Mouse (Mus musculus): ENCODE measurements around the gene Nme4. TPM values are rescaled to one million over a fixed set of nuclear protein-coding genes. Genes with fewer than 3 reads are reported as not detected.

Gene Nme4
- polyA plus RNA-seq, 1 experiment: 11.5 TPM

DNA sequence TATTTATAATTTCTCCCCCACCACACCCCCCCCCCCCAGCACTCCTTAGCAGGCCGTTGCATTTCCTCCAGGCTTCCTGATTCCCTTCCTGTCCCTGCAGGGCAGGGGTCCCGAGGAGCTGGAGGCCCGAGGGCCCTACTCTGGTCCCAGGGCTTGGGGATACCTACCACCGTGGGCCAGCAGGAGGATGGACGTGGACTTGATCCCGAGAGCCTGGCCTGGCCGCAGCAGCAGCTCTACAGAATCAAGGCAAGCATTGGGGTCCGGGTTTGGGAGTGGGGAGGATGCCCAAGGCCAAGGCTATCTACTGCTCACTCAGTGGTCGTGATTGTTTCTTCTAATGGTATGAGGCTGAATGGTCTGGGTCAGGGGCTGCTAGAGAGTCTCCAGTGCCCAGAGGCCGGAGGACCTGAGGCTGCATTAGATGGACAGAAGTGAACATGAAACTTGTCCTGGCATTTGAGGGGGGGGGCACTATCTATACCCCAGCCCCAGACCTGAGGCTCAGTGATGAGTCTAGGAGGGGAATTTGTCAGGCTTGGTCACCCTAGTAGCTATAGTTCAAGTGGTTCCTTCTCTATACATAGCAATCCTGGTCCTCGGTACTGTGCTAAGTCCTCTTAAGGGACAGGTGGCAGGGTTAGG, 41.8 kb upstream of the Nme4 start:
- no peaks in the 10 kb centered on the region for H3K36me3 ChIP-seq (ENCODE audit: control insufficient read depth, insufficient read depth, low read length)
- no peaks in the 10 kb centered on the region for H3K27me3 ChIP-seq (ENCODE audit: control insufficient read depth, insufficient read depth, low read length)
- peaks cover 6% of the 10 kb centered on the region; the same call in 1 of the 2 replicates for H3K4me1 ChIP-seq (ENCODE audit: control insufficient read depth, insufficient read depth, insufficient read length, low read length)
- WGBS: 84% methylated on average over 11 of the region's 11 CpGs
- TF ChIP-seq CTCF (IDR thresholded peaks at IDR 0.05; ENCODE audit: extremely low read depth, insufficient read length, insufficient replicate concordance, low read depth, low read length) (no peak), POLR2A (IDR thresholded peaks at IDR 0.05; ENCODE audit: low read depth, low read length) (no peak)
- H3K4me3 ChIP-seq (ENCODE audit: low read depth, low read length): no peak overlapping the region
- no peak overlapping the region for H3K27ac ChIP-seq (ENCODE audit: insufficient read depth, low read depth, low read length)

DNA sequence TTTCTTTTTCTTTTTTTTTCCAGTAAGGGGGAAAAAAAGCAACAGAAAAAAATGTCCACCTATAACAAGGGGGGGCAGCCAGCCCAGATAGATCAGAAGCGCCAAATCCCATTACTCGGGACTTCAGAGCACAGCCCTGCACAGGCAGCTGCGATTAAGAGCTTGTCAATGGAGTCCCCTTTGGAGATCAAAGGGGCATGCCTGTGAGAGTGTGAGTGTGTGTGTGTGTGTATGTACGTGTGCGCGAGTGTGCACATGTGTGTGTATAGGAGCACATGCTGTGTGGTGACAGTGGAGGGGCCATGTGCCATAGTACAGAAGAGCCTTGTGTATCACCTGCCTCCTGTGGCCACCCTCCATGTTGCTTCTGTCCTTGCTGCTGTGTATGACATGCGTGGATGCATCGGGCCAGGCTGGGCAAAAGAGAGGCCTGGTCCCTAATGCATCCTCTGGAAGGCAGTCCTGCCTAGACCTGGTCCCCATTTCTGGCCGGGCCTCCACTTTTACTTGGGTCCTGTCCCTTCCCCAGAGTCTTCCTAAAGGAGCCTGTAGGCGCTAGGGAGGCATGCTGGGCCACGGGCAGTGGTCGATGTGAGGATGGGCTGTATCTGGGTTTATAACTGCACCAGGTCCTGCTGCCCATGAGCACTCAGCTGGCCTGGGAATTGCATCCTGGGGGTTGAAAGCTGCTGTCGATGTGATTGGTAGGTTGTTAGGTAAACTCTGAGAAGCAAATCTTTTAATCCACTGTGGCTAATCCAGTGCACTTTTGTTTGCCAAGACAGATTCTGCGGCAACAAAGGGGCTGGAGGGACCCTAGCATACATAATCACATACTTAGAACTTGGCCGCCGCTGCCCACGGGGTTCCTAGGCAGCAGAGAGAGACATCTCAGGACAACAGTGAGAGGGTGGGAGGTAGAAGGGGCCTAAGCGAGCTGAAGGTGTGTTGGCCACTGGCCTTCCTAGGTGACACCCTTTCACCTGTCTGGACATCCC, 36.8 kb upstream of the Nme4 start:
- Histone ChIP-seq H3K27ac (ENCODE audit: insufficient read depth, low read depth, low read length) (no peak overlapping the region), H3K36me3 (ENCODE audit: control insufficient read depth, insufficient read depth, low read length) (peaks cover 19% of the 10 kb centered on the region; the same call in 1 of the 2 replicates), H3K4me3 (ENCODE audit: low read depth, low read length) (no peak overlapping the region), H3K4me1 (ENCODE audit: control insufficient read depth, insufficient read depth, insufficient read length, low read length) (peaks cover 2% of the 10 kb centered on the region; the same call in 1 of the 2 replicates), H3K27me3 (ENCODE audit: control insufficient read depth, insufficient read depth, low read length) (no peaks in the 10 kb centered on the region)
- WGBS: 89% methylated on average over 18 of the region's 18 CpGs
- TF ChIP-seq POLR2A (IDR thresholded peaks at IDR 0.05; ENCODE audit: low read depth, low read length) (no peak), CTCF (IDR thresholded peaks at IDR 0.05; ENCODE audit: extremely low read depth, insufficient read length, insufficient replicate concordance, low read depth, low read length) (no peak)

DNA sequence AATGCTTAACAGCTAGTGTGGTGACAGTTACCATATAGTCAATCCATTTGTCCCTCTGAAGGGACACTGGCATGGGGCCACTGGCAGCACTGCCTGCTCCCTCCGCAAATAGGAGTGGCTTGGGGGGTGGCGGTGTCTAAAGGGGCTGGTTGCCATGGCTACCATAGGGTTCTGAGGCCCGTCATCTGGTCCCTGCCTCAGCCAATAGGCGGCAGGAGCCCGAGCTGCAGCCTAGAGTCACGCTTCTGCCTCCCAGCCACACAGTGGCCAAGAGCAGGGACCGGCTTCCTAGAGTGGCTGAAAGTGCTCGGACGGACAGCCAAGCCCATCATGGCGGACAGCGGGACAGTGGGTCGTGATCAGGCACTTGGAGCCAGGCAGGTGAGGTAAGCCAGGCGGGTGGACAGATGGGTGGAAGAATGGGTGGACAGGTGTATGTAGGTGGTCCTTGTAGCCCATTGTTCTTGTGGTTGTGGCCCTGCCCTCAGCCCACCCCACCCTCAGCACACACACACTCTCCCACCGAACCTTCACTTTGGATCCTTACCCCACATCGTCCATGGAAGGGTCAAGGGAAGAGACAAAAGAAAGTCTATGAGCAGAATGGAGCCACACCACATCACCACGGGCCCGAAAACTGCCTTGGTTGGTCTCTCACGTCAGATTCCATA, 35.8 kb upstream of the Nme4 start:
- Histone ChIP-seq H3K27ac (ENCODE audit: insufficient read depth, low read depth, low read length) (no peak overlapping the region), H3K36me3 (ENCODE audit: control insufficient read depth, insufficient read depth, low read length) (peaks cover 25% of the 10 kb centered on the region), H3K27me3 (ENCODE audit: control insufficient read depth, insufficient read depth, low read length) (no peaks in the 10 kb centered on the region), H3K4me1 (ENCODE audit: control insufficient read depth, insufficient read depth, insufficient read length, low read length) (peaks cover 2% of the 10 kb centered on the region; the same call in 1 of the 2 replicates), H3K4me3 (ENCODE audit: low read depth, low read length) (no peak overlapping the region)
- no peak for TF ChIP-seq CTCF (IDR thresholded peaks at IDR 0.05; ENCODE audit: extremely low read depth, insufficient read length, insufficient replicate concordance, low read depth, low read length)
- TF ChIP-seq POLR2A (IDR thresholded peaks at IDR 0.05; ENCODE audit: low read depth, low read length): no peak
- WGBS: 92% methylated on average over 18 of the region's 18 CpGs

DNA sequence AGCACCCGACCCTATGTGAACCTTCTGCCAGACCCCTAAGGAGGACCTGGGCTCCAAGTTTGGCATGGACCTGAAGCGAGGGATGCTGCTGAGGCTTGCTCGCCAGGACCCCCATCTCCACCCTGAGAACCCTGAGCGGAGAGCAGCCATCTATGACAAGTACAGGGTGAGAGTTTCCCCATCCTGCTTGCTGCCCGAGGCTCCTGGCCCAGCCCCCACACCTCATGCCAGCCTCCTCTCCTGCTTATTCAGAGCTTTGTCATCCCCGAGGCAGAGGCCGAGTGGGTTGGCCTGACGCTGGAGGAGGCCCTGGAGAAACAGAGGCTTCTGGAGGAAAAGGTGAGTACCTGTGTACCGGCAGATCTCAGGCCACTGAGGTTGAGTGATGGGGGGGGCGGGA, 29.8 kb upstream of the Nme4 start:
- H3K27ac ChIP-seq (ENCODE audit: insufficient read depth, low read depth, low read length): no peak overlapping the region
- 92% methylated on average over 10 of the region's 10 CpGs for WGBS
- H3K27me3 ChIP-seq (ENCODE audit: control insufficient read depth, insufficient read depth, low read length): no peaks in the 10 kb centered on the region
- TF ChIP-seq POLR2A (IDR thresholded peaks at IDR 0.05; ENCODE audit: low read depth, low read length) (no peak), CTCF (IDR thresholded peaks at IDR 0.05; ENCODE audit: extremely low read depth, insufficient read length, insufficient replicate concordance, low read depth, low read length) (no peak)
- H3K36me3 ChIP-seq (ENCODE audit: control insufficient read depth, insufficient read depth, low read length): peaks cover 36% of the 10 kb centered on the region
- H3K4me3 ChIP-seq (ENCODE audit: low read depth, low read length): no peak overlapping the region
- peaks cover 9% of the 10 kb centered on the region for H3K4me1 ChIP-seq (ENCODE audit: control insufficient read depth, insufficient read depth, insufficient read length, low read length)

DNA sequence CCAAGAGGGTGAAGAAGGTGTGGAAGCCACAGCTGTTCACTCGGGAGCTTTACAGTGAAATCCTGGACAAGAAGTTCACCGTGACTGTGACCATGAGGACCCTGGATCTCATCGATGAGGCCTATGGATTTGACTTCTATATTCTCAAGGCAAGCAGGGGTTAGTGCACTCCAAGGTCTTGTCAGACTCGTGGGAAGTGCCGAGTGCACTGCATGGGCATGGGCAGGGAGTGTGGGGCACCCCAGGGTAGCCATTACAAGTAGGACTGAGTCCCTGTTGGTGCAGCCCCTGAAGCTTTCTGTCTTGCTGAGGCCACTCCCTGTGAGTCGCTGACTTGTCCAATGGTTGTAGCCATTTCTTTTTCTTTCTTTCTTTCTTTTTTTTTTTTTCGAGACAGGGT, 29.2 kb upstream of the Nme4 start:
- no peak for TF ChIP-seq POLR2A (IDR thresholded peaks at IDR 0.05; ENCODE audit: low read depth, low read length)
- no peak for TF ChIP-seq CTCF (IDR thresholded peaks at IDR 0.05; ENCODE audit: extremely low read depth, insufficient read length, insufficient replicate concordance, low read depth, low read length)
- Histone ChIP-seq H3K36me3 (ENCODE audit: control insufficient read depth, insufficient read depth, low read length) (peaks cover 31% of the 10 kb centered on the region), H3K27ac (ENCODE audit: insufficient read depth, low read depth, low read length) (no peak overlapping the region), H3K27me3 (ENCODE audit: control insufficient read depth, insufficient read depth, low read length) (no peaks in the 10 kb centered on the region), H3K4me3 (ENCODE audit: low read depth, low read length) (peak overlapping the region; percentile 28), H3K4me1 (ENCODE audit: control insufficient read depth, insufficient read depth, insufficient read length, low read length) (peaks cover 12% of the 10 kb centered on the region)
- WGBS: 61% methylated on average over 7 of the region's 7 CpGs

DNA sequence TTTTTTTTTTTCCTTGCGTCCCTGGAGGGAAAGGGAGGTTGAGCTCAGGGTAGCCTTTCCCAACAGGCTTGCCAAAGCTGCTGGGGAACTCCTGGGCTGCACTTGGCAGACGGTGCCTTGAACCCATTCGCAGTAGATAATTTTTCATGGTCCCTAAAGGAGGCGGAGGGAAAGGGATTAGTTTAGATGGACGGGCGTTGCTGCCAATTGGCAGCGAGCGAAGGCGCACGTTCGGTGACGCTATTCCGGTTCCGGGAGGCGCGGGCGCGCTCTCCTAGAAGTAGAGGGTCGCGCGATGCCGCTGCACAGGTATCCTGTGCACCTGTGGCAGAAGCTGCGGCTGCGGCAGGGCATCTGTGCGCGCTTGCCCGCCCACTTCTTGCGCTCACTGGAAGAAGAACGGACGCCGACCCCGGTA, 27.9 kb upstream of the Nme4 start, which contains the start of gene Mrpl28:
Mrpl28 (plus strand) TSS at position 234 of the 418 bp plus-strand sequence.
- Histone ChIP-seq H3K27me3 (ENCODE audit: control insufficient read depth, insufficient read depth, low read length) (no peaks in the 10 kb centered on the region), H3K4me3 (ENCODE audit: low read depth, low read length) (peak within 1 kb of the TSS; percentile 89), H3K36me3 (ENCODE audit: control insufficient read depth, insufficient read depth, low read length) (peaks cover 25% of the 10 kb centered on the region), H3K4me1 (ENCODE audit: control insufficient read depth, insufficient read depth, insufficient read length, low read length) (peaks cover 12% of the 10 kb centered on the region), H3K27ac (ENCODE audit: insufficient read depth, low read depth, low read length) (peak within 1 kb of the TSS; percentile 18)
- WGBS: under 1% methylated on average over 32 of the region's 32 CpGs
- TF ChIP-seq POLR2A (IDR thresholded peaks at IDR 0.05; ENCODE audit: low read depth, low read length) (peak; percentile 65), CTCF (IDR thresholded peaks at IDR 0.05; ENCODE audit: extremely low read depth, insufficient read length, insufficient replicate concordance, low read depth, low read length) (no peak)

All from small intestine, adult 2 months (tissue).